Mouse (Mus musculus) hindbrain, embryonic 16.5 days (tissue): Measurements from ENCODE around the gene Cbfa2t3. TPM values are rescaled to one million over a fixed set of nuclear protein-coding genes. Genes with fewer than 3 reads are reported as not detected.

Experiments used
- ATAC-seq: fragments of 200-750 bp; cut with Nextera tagmentation; 2 replicates; pipeline ENCODE4 v1.8.0; 2017; ENCODE audit warnings: moderate TSS enrichment, moderate library complexity
- H3K27ac ChIP-seq: fragments of 300-500 bp; sonication (generic); 2 replicates; pipeline ENCODE4 v1.5.1; 2014; ENCODE audit warnings: low read depth, mild to moderate bottlenecking, control low read depth, low read length, moderate library complexity
- H3K27me3 ChIP-seq: fragments of 300-500 bp; sonication (generic); replicated peaks from 2 replicates; pipeline ENCODE4 v1.6.1; 2014; ENCODE audit warnings: low read length; ENCODE audit not compliant: control insufficient read depth, insufficient read depth
- H3K36me3 ChIP-seq: fragments of 300-500 bp; sonication (generic); 2 replicates; pipeline ENCODE4 v1.6.1; 2014; ENCODE audit warnings: mild to moderate bottlenecking, low read length, moderate library complexity, mixed read lengths; ENCODE audit not compliant: control insufficient read depth, insufficient read depth
- H3K4me1 ChIP-seq: fragments of 300-500 bp; sonication (generic); 2 replicates; pipeline ENCODE4 v1.6.1; 2014; ENCODE audit warnings: low read depth, low read length; ENCODE audit not compliant: control insufficient read depth, insufficient read depth
- H3K4me2 ChIP-seq: fragments of 300-500 bp; sonication (generic); 2 replicates; pipeline ENCODE4 v1.6.1; 2014; ENCODE audit warnings: mild to moderate bottlenecking, low read length, control low read depth, moderate library complexity
- H3K4me3 ChIP-seq: fragments of 300-500 bp; sonication (generic); 2 replicates; pipeline ENCODE4 v1.5.1; 2014; ENCODE audit warnings: mild to moderate bottlenecking, low read length, control low read depth, moderate library complexity
- H3K9ac ChIP-seq: fragments of 300-500 bp; sonication (generic); 2 replicates; pipeline ENCODE4 v1.6.1; 2014; ENCODE audit warnings: low read depth, mild to moderate bottlenecking, control low read depth, low read length, moderate library complexity
- H3K9me3 ChIP-seq: fragments of 300-500 bp; sonication (generic); 2 replicates; pipeline ENCODE4 v1.6.1; 2014; ENCODE audit warnings: mild to moderate bottlenecking, low read length, moderate library complexity; ENCODE audit not compliant: control insufficient read depth
- WGBS: fragments of 180-500 bp; shearing (Covaris S2); extraction: QIAGEN DNeasy Blood & Tissue Kit; methylation state at CpG from one replicate; pipeline ENCODE4 v1.1.7; 2014; 5-methylcytosine and 5-hydroxymethylcytosine counted together
- polyA plus RNA-seq: library from polyadenylated mRNA; unstranded; fragments of >200 nt; fragmentation: Nextera tagmentation; extraction: Ambion mirVana; gene quantifications from 2 replicates; pipeline ENCODE4 v1.2.1, GENCODE M21; 2015

The Cbfa2t3 gene
- polyA plus RNA-seq, 1 experiment from 2014 or later = 12.6 TPM

- Histone ChIP-seq H3K27ac (no peak overlapping the region), H3K9me3 (no peaks in the 10 kb centered on the region)
- 74% methylated on average over 9 of the region's 9 CpGs for WGBS
These were observed 56.8 kb downstream of the Cbfa2t3 start for GRCm38 (mm10) chr8:122642071-122642470.

DNA sequence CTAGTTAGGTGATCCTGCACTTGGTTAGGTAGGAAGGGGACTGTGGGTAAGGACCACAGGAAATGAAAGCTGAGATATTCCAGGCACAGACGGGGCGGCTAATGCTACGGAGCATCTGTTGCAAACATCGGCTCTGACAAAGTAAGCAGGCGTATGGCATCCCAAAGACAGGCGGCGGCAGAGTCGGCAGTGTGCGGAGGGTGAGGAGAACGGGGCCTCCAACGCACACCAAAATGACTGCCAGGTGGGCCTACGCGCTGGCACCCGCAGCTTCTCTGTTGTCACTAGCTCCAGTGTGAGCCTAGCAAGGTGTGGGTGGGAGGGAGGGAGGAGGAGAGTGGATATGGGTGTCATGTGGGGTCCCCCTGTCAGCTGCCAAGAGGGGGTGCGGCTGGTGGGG is 57.5 kb downstream of the Cbfa2t3 start:
- no peak overlapping the region for H3K4me3 ChIP-seq
- H3K9me3 ChIP-seq = no peaks in the 10 kb centered on the region
- H3K27ac ChIP-seq = no peak overlapping the region
- H3K4me1 ChIP-seq = peaks cover 13% of the 10 kb centered on the region
- H3K4me2 ChIP-seq = no peak overlapping the region
- ATAC-seq = no peak
- WGBS = 71% methylated on average over 15 of the region's 15 CpGs
- H3K36me3 ChIP-seq = peaks cover 15% of the 10 kb centered on the region
- H3K27me3 ChIP-seq = no peaks in the 10 kb centered on the region
- H3K9ac ChIP-seq = no peak overlapping the region

More at GRCm38 (mm10) chr8:122642071-122642470, 56.8 kb downstream of the Cbfa2t3 start:
- no peak for ATAC-seq
- Histone ChIP-seq H3K36me3 (peaks cover 18% of the 10 kb centered on the region), H3K4me2 (no peak overlapping the region), H3K4me3 (no peak overlapping the region), H3K4me1 (peaks cover 13% of the 10 kb centered on the region), H3K9ac (no peak overlapping the region), H3K27me3 (no peaks in the 10 kb centered on the region)

GRCm38 (mm10) chr8:122640825-122641224 is 58.1 kb downstream of the Cbfa2t3 start:
- no peaks in the 10 kb centered on the region for H3K9me3 ChIP-seq
- 80% methylated on average over 4 of the region's 4 CpGs for WGBS
- no peaks in the 10 kb centered on the region for H3K27me3 ChIP-seq
- H3K36me3 ChIP-seq = peaks cover 16% of the 10 kb centered on the region
- no peak overlapping the region for H3K27ac ChIP-seq
- H3K4me2 ChIP-seq = no peak overlapping the region
- no peak for ATAC-seq
- peaks cover 13% of the 10 kb centered on the region for H3K4me1 ChIP-seq
- no peak overlapping the region for H3K4me3 ChIP-seq
- no peak overlapping the region for H3K9ac ChIP-seq

- H3K36me3 ChIP-seq = peaks cover 19% of the 10 kb centered on the region
- 28% methylated on average over 16 of the region's 16 CpGs for WGBS
- peak; percentile 63 for ATAC-seq
- H3K4me3 ChIP-seq = no peak overlapping the region
- no peak overlapping the region for H3K4me2 ChIP-seq
- peak overlapping the region; percentile 51; the same call in 1 of the 2 replicates for H3K27ac ChIP-seq
- H3K27me3 ChIP-seq = no peaks in the 10 kb centered on the region
- no peaks in the 10 kb centered on the region for H3K9me3 ChIP-seq
- H3K4me1 ChIP-seq = peaks cover 13% of the 10 kb centered on the region
- no peak overlapping the region; the same call in 1 of the 2 replicates for H3K9ac ChIP-seq
These were observed 59.2 kb downstream of the Cbfa2t3 start for GRCm38 (mm10) chr8:122639521-122640248.

DNA sequence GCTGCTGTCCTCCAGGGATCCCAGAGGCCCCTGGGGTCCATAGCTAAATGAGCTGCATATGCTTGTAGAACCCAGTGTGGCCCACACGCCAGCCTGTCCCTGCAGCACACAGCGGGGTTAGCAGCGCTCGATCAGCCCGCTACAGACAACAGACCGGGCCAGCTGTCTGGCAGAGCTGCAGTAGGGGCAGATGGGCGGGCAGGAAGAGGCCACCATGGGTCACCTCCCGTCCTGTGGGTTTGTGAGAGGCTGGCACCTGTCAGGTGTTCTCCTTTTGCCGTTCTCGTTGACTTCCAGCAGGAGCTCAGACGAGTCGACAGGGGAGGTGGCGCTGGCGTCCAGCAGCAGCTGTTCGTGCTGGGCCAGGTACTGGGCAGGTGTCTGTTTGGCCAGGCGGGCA is 60.3 kb downstream of the Cbfa2t3 start:
- H3K27ac ChIP-seq = no peak overlapping the region

GRCm38 (mm10) chr8:122637230-122637629 is 61.7 kb downstream of the Cbfa2t3 start:
- Histone ChIP-seq H3K27ac (no peak overlapping the region), H3K36me3 (peaks cover 34% of the 10 kb centered on the region), H3K4me2 (no peak overlapping the region), H3K9me3 (no peaks in the 10 kb centered on the region), H3K4me1 (peaks cover 13% of the 10 kb centered on the region), H3K4me3 (no peak overlapping the region), H3K27me3 (no peaks in the 10 kb centered on the region), H3K9ac (no peak overlapping the region)
- ATAC-seq = no peak
- WGBS = 90% methylated on average over 9 of the region's 9 CpGs

More for the DNA sequence above, 60.3 kb downstream of the Cbfa2t3 start:
- Histone ChIP-seq H3K27me3 (no peaks in the 10 kb centered on the region), H3K36me3 (peaks cover 29% of the 10 kb centered on the region), H3K9ac (no peak overlapping the region), H3K4me2 (no peak overlapping the region), H3K4me1 (peaks cover 13% of the 10 kb centered on the region), H3K9me3 (no peaks in the 10 kb centered on the region), H3K4me3 (no peak overlapping the region)
- WGBS = 61% methylated on average over 16 of the region's 16 CpGs
- no peak for ATAC-seq

DNA sequence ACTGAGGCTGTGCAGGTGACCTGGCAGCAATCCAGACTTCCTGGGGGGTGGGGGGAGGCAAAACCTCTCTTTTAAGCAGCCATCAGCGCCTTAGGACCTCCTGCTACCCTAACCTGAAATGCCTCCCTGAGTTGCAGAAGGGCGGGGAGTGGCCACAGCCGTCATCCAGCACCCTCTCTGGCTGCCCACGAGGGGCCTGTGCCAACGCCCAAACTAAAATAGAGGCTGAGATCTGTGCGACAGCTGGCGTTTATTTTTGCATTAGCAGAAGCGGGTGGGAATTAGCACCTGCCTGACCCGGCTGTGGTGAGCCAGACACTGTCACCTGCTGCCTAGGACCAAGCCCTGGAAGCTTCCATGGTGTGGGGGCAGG is 62.1 kb downstream of the Cbfa2t3 start:
- Histone ChIP-seq H3K27ac (no peak overlapping the region), H3K36me3 (peaks cover 32% of the 10 kb centered on the region)
- 71% methylated on average over 9 of the region's 9 CpGs for WGBS

GRCm38 (mm10) chr8:122635878-122636802 is 62.8 kb downstream of the Cbfa2t3 start:
- H3K9ac ChIP-seq = no peak overlapping the region
- ATAC-seq = no peak
- H3K27me3 ChIP-seq = no peaks in the 10 kb centered on the region
- H3K4me1 ChIP-seq = peaks cover 13% of the 10 kb centered on the region
- H3K4me3 ChIP-seq = no peak overlapping the region
- no peaks in the 10 kb centered on the region for H3K9me3 ChIP-seq
- H3K27ac ChIP-seq = no peak overlapping the region
- H3K36me3 ChIP-seq = peaks cover 31% of the 10 kb centered on the region
- H3K4me2 ChIP-seq = no peak overlapping the region
- 81% methylated on average over 13 of the region's 14 CpGs for WGBS

More for the DNA sequence above, 62.1 kb downstream of the Cbfa2t3 start:
- no peaks in the 10 kb centered on the region for H3K9me3 ChIP-seq
- no peak overlapping the region for H3K9ac ChIP-seq
- peaks cover 13% of the 10 kb centered on the region for H3K4me1 ChIP-seq
- ATAC-seq = no peak
- H3K27me3 ChIP-seq = no peaks in the 10 kb centered on the region
- H3K4me3 ChIP-seq = no peak overlapping the region
- no peak overlapping the region for H3K4me2 ChIP-seq

DNA sequence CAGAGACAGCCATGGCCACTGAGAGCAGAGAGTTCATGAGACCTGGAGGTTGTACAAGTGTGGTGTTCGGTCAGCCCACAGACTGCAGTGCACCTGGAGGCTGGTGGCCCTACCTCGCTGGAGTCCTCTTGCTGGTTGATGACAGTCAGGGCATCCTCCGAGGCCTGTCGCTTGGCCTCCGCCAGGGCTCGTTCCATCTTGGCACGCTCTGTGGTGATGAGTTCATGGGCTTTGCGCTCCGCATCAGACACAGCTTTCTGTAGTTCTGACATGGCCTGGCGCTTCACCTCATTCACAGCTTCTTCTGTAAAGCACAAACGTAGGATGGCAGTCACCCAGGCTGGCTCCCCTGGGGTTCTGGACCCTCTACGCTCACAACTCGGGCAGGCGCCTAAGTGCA is 65.7 kb downstream of the Cbfa2t3 start:
- H3K4me3 ChIP-seq = no peak overlapping the region
- no peak overlapping the region for H3K27ac ChIP-seq
- H3K27me3 ChIP-seq = no peaks in the 10 kb centered on the region
- WGBS = 87% methylated on average over 14 of the region's 14 CpGs
- H3K4me2 ChIP-seq = no peak overlapping the region
- H3K36me3 ChIP-seq = peaks cover 28% of the 10 kb centered on the region
- H3K9ac ChIP-seq = no peak overlapping the region
- H3K9me3 ChIP-seq = no peaks in the 10 kb centered on the region
- peaks cover 2% of the 10 kb centered on the region; the same call in 1 of the 2 replicates for H3K4me1 ChIP-seq
- no peak for ATAC-seq
